Mouse (Mus musculus): ENCODE data around the gene Khk. TPM values are rescaled to one million over a fixed set of nuclear protein-coding genes. Genes with fewer than 3 reads are reported as not detected.
A peak's percentile ranks its signal among the peaks of the same experiment; 100 is the strongest.

The Khk gene
- polyA plus RNA-seq, 1 experiment from 2014 or later, result 5.6 TPM

GRCm38 (mm10) chr5:30948620-30949019 lies 27.4 kb downstream of the Khk start:
- Histone ChIP-seq H3K4me2 (replicated peaks) (no peak overlapping the region), H3K4me1 (peaks cover 21% of the 10 kb centered on the region), H3K27ac (replicated peaks) (no peak overlapping the region), H3K9me3 (no peaks in the 10 kb centered on the region), H3K9ac (replicated peaks) (no peak overlapping the region), H3K27me3 (peaks cover 41% of the 10 kb centered on the region), H3K36me3 (peaks cover 14% of the 10 kb centered on the region), H3K4me3 (no peak overlapping the region)
- no peak for ATAC-seq (ENCODE audit: low FRiP score, low read depth)
- WGBS, result 80% methylated on average over 5 of the region's 5 CpGs

- under 1% methylated on average over 31 of the region's 31 CpGs for WGBS
- H3K4me2 ChIP-seq (replicated peaks), result peak overlapping the region; percentile 69
- ATAC-seq (ENCODE audit: low FRiP score, low read depth), result peak; percentile 90
- H3K4me1 ChIP-seq, result peaks cover 21% of the 10 kb centered on the region
- no peaks in the 10 kb centered on the region for H3K9me3 ChIP-seq
- H3K4me3 ChIP-seq, result peak overlapping the region; percentile 51
- H3K9ac ChIP-seq (replicated peaks), result peak overlapping the region; percentile 46
- H3K27me3 ChIP-seq, result peaks cover 35% of the 10 kb centered on the region
- H3K27ac ChIP-seq (replicated peaks), result peak overlapping the region; percentile 62
- H3K36me3 ChIP-seq, result peaks cover 26% of the 10 kb centered on the region
Observed at GRCm38 (mm10) chr5:30949654-30950326, 28.6 kb downstream of the Khk start.

- Histone ChIP-seq H3K4me2 (replicated peaks) (peak overlapping the region; percentile 69), H3K9me3 (no peaks in the 10 kb centered on the region), H3K9ac (replicated peaks) (peak overlapping the region; percentile 46), H3K36me3 (peaks cover 33% of the 10 kb centered on the region), H3K27me3 (peaks cover 30% of the 10 kb centered on the region), H3K27ac (replicated peaks) (peak overlapping the region; percentile 35; the same call in 1 of the 2 replicates), H3K4me1 (peaks cover 15% of the 10 kb centered on the region), H3K4me3 (peak overlapping the region; percentile 51)
- ATAC-seq (ENCODE audit: low FRiP score, low read depth), result peak; percentile 5; the same call in 1 of the 2 replicates
- WGBS, result 69% methylated on average over 4 of the region's 4 CpGs
Observed at GRCm38 (mm10) chr5:30950451-30950850, 29.2 kb downstream of the Khk start.

- peaks cover 26% of the 10 kb centered on the region for H3K27me3 ChIP-seq
- no peak overlapping the region for H3K4me2 ChIP-seq (replicated peaks)
- H3K9me3 ChIP-seq, result no peaks in the 10 kb centered on the region
- no peak overlapping the region for H3K27ac ChIP-seq (replicated peaks)
- peaks cover 15% of the 10 kb centered on the region for H3K4me1 ChIP-seq
- peaks cover 37% of the 10 kb centered on the region for H3K36me3 ChIP-seq
- no peak overlapping the region for H3K4me3 ChIP-seq
- H3K9ac ChIP-seq (replicated peaks), result no peak overlapping the region
- 90% methylated on average over 2 of the region's 2 CpGs for WGBS
- ATAC-seq (ENCODE audit: low FRiP score, low read depth), result no peak
Observed at GRCm38 (mm10) chr5:30950922-30951321, 29.7 kb downstream of the Khk start.

- Histone ChIP-seq H3K27me3 (peaks cover 20% of the 10 kb centered on the region; the same call in 1 of the 2 replicates), H3K27ac (replicated peaks) (no peak overlapping the region), H3K4me2 (replicated peaks) (no peak overlapping the region), H3K9ac (replicated peaks) (no peak overlapping the region), H3K9me3 (no peaks in the 10 kb centered on the region), H3K4me1 (peaks cover 15% of the 10 kb centered on the region), H3K36me3 (peaks cover 40% of the 10 kb centered on the region), H3K4me3 (no peak overlapping the region)
- no peak for ATAC-seq (ENCODE audit: low FRiP score, low read depth)
- 90% methylated on average over 6 of the region's 6 CpGs for WGBS
Observed at GRCm38 (mm10) chr5:30951706-30952105, 30.5 kb downstream of the Khk start.

GRCm38 (mm10) chr5:30952551-30952950 lies 31.3 kb downstream of the Khk start:
- H3K36me3 ChIP-seq, result peaks cover 44% of the 10 kb centered on the region
- no peaks in the 10 kb centered on the region for H3K9me3 ChIP-seq
- no peak overlapping the region for H3K9ac ChIP-seq (replicated peaks)

GRCm38 (mm10) chr5:30954065-30954464 lies 32.8 kb downstream of the Khk start:
- H3K9me3 ChIP-seq, result no peaks in the 10 kb centered on the region
- ATAC-seq (ENCODE audit: low FRiP score, low read depth), result no peak
- peaks cover 31% of the 10 kb centered on the region for H3K4me1 ChIP-seq
- H3K27me3 ChIP-seq, result 0 out of 2 replicates have a peak, but pooled peaks cover 2% of the 10 kb centered on the region
- H3K27ac ChIP-seq (replicated peaks), result no peak overlapping the region
- peaks cover 55% of the 10 kb centered on the region for H3K36me3 ChIP-seq
- H3K4me2 ChIP-seq (replicated peaks), result no peak overlapping the region
- no peak overlapping the region for H3K9ac ChIP-seq (replicated peaks)
- H3K4me3 ChIP-seq, result no peak overlapping the region
- 93% methylated on average over 6 of the region's 6 CpGs for WGBS

More at GRCm38 (mm10) chr5:30952551-30952950, 31.3 kb downstream of the Khk start:
- peaks cover 17% of the 10 kb centered on the region for H3K4me1 ChIP-seq
- 84% methylated on average over 5 of the region's 5 CpGs for WGBS
- no peak overlapping the region for H3K4me3 ChIP-seq
- H3K27ac ChIP-seq (replicated peaks), result no peak overlapping the region
- H3K27me3 ChIP-seq, result peaks cover 15% of the 10 kb centered on the region; the same call in 1 of the 2 replicates
- H3K4me2 ChIP-seq (replicated peaks), result no peak overlapping the region
- no peak for ATAC-seq (ENCODE audit: low FRiP score, low read depth)

GRCm38 (mm10) chr5:30954556-30954955 lies 33.3 kb downstream of the Khk start:
- no peak overlapping the region for H3K27ac ChIP-seq (replicated peaks)
- peaks cover 55% of the 10 kb centered on the region for H3K36me3 ChIP-seq
- H3K4me3 ChIP-seq, result no peak overlapping the region
- ATAC-seq (ENCODE audit: low FRiP score, low read depth), result no peak
- H3K9me3 ChIP-seq, result no peaks in the 10 kb centered on the region
- H3K4me2 ChIP-seq (replicated peaks), result no peak overlapping the region
- no peak overlapping the region for H3K9ac ChIP-seq (replicated peaks)
- no peaks in the 10 kb centered on the region for H3K27me3 ChIP-seq
- peaks cover 30% of the 10 kb centered on the region for H3K4me1 ChIP-seq
- 93% methylated on average over 9 of the region's 9 CpGs for WGBS

GRCm38 (mm10) chr5:30955751-30956150 lies 34.5 kb downstream of the Khk start:
- Histone ChIP-seq H3K4me3 (no peak overlapping the region), H3K27me3 (no peaks in the 10 kb centered on the region), H3K9ac (replicated peaks) (no peak overlapping the region), H3K4me2 (replicated peaks) (no peak overlapping the region), H3K27ac (replicated peaks) (no peak overlapping the region), H3K4me1 (peaks cover 22% of the 10 kb centered on the region), H3K36me3 (peaks cover 55% of the 10 kb centered on the region), H3K9me3 (no peaks in the 10 kb centered on the region)
- WGBS, result 96% methylated on average over 6 of the region's 6 CpGs
- no peak for ATAC-seq (ENCODE audit: low FRiP score, low read depth)

- H3K4me2 ChIP-seq (replicated peaks), result peak overlapping the region; percentile 22
- H3K4me3 ChIP-seq, result no peak overlapping the region
- H3K36me3 ChIP-seq, result peaks cover 48% of the 10 kb centered on the region
- 90% methylated on average over 6 of the region's 6 CpGs for WGBS
- no peak for ATAC-seq (ENCODE audit: low FRiP score, low read depth)
- H3K9ac ChIP-seq (replicated peaks), result peak overlapping the region; percentile 21; the same call in 1 of the 2 replicates
- no peaks in the 10 kb centered on the region for H3K9me3 ChIP-seq
- no peak overlapping the region for H3K27ac ChIP-seq (replicated peaks)
- peaks cover 22% of the 10 kb centered on the region for H3K4me1 ChIP-seq
- no peaks in the 10 kb centered on the region for H3K27me3 ChIP-seq
Observed at GRCm38 (mm10) chr5:30957891-30958290, 36.7 kb downstream of the Khk start.

- Histone ChIP-seq H3K9ac (replicated peaks) (peak overlapping the region; percentile 86), H3K9me3 (no peaks in the 10 kb centered on the region), H3K4me3 (peak overlapping the region; percentile 79), H3K4me2 (replicated peaks) (peak overlapping the region; percentile 92), H3K27me3 (peaks cover 8% of the 10 kb centered on the region), H3K36me3 (peaks cover 34% of the 10 kb centered on the region), H3K27ac (replicated peaks) (peak overlapping the region; percentile 82), H3K4me1 (peaks cover 22% of the 10 kb centered on the region)
- ATAC-seq (ENCODE audit: low FRiP score, low read depth), result no peak
- WGBS, result 37% methylated on average over 19 of the region's 19 CpGs
Observed at GRCm38 (mm10) chr5:30959198-30959854, 38.1 kb downstream of the Khk start.

- Histone ChIP-seq H3K27me3 (peaks cover 8% of the 10 kb centered on the region), H3K27ac (replicated peaks) (peak within 1 kb of the TSS; percentile 82), H3K36me3 (peaks cover 27% of the 10 kb centered on the region), H3K9ac (replicated peaks) (peak within 1 kb of the TSS; percentile 86), H3K4me2 (replicated peaks) (peak within 1 kb of the TSS; percentile 92), H3K4me3 (peak within 1 kb of the TSS; percentile 79), H3K9me3 (no peaks in the 10 kb centered on the region), H3K4me1 (peaks cover 22% of the 10 kb centered on the region)
- under 1% methylated on average over 56 of the region's 56 CpGs for WGBS
- ATAC-seq (ENCODE audit: low FRiP score, low read depth), result peak; percentile 94
Observed at GRCm38 (mm10) chr5:30959966-30960501, 38.8 kb downstream of the Khk start, which contains the start of gene Preb. TSS of gene Preb (minus strand) at chr5:30960361.

Measured in midbrain, embryonic 12.5 days (tissue).